Mouse (Mus musculus) ovary, adult 2 months (tissue): ENCODE results near the gene Fam114a1. TPM values are rescaled to one million over a fixed set of nuclear protein-coding genes. Genes with fewer than 3 reads are reported as not detected.

Source experiments
- polyA plus RNA-seq: library from polyadenylated mRNA; depleted of rRNA; stranded (reverse); fragments of >200 nt; gene quantifications from 2 replicates; pipeline ENCODE4 v1.2.3, GENCODE M21; 2012; rRNA removed

The Fam114a1 gene
- polyA plus RNA-seq, result 30.8 and 53.2 TPM in 2 replicates

GRCm38 (mm10) chr5:64969861-64970771 is at the start of gene Fam114a1:
Gene Fam114a1 (plus strand): TSS chr5:64970071.

GRCm38 (mm10) chr5:64959843-64960230 is 10.0 kb upstream of the Fam114a1 start, which contains the start of gene Tlr6:
Gene Tlr6 (minus strand): TSS chr5:64960097.

Other genes with a start within 250 kb of the Fam114a1 start
- gene Klf3, start 166.7 kb upstream of the Fam114a1 start, polyA plus RNA-seq, result 84.7 and 86.9 TPM in 2 replicates
- gene Tlr1, start 36.5 kb upstream of the Fam114a1 start, polyA plus RNA-seq, result 0.92 and 1.4 TPM in 2 replicates
- 0.42 and 1.1 TPM in 2 replicates for gene Tlr6, start 10.0 kb upstream of the Fam114a1 start, polyA plus RNA-seq
- gene Tmem156, start 122.1 kb downstream of the Fam114a1 start, polyA plus RNA-seq, result 0.14 TPM in 1 of 2 replicates, not detected in the other
- gene Klhl5, start 137.5 kb downstream of the Fam114a1 start, polyA plus RNA-seq, result 36.0 and 38.3 TPM in 2 replicates
- 4.6 and 6.1 TPM in 2 replicates for gene Wdr19, start 229.6 kb downstream of the Fam114a1 start, polyA plus RNA-seq